Mouse (Mus musculus): Measurements from ENCODE around the gene Rptor.

- TF ChIP-seq CTCF (IDR thresholded peaks at IDR 0.05; ENCODE audit: low read depth, low read length) (no peak), POLR2A (IDR thresholded peaks at IDR 0.05; ENCODE audit: extremely low read depth, insufficient read depth, low read length) (no peak)
Observed at GRCm38 (mm10) chr11:119710822-119711221, 108.1 kb downstream of the Rptor start.

All from liver, adult 2 months (tissue).